Mouse (Mus musculus) limb, embryonic 11.5 days (tissue): ENCODE data around the gene Olfr482. TPM values are rescaled to one million over a fixed set of nuclear protein-coding genes. Genes with fewer than 3 reads are reported as not detected.

ENCODE experiments used
- ATAC-seq: fragments of 200-750 bp; cut with Nextera tagmentation; 2 replicates; pipeline ENCODE4 v1.8.0; 2017; ENCODE audit warnings: low read depth; ENCODE audit not compliant: insufficient number of reproducible peaks, low FRiP score, low TSS enrichment
- DNase-seq: peaks from one replicate; pipeline ENCODE4 v3.0.0-alpha.2; 2015; ENCODE audit warnings: low spot score
- H3K27ac ChIP-seq: fragments of 300-500 bp; sonication (generic); replicated peaks from 2 replicates; pipeline ENCODE4 v1.5.1; 2014; ENCODE audit warnings: low read depth, mild to moderate bottlenecking, low read length
- H3K27me3 ChIP-seq: fragments of 300-500 bp; sonication (generic); 2 replicates; pipeline ENCODE4 v1.6.1; 2014; ENCODE audit warnings: mild to moderate bottlenecking, low read length, mixed read lengths; ENCODE audit not compliant: control insufficient read depth, insufficient read depth
- H3K36me3 ChIP-seq: fragments of 300-500 bp; sonication (generic); 2 replicates; pipeline ENCODE4 v1.6.1; 2014; ENCODE audit warnings: mild to moderate bottlenecking, low read length, moderate library complexity, mixed read lengths; ENCODE audit not compliant: control insufficient read depth, insufficient read depth
- H3K4me1 ChIP-seq: fragments of 300-500 bp; sonication (generic); 2 replicates; pipeline ENCODE4 v1.6.1; 2014; ENCODE audit warnings: low read length, mixed read lengths; ENCODE audit not compliant: control insufficient read depth, insufficient read depth
- H3K4me2 ChIP-seq: fragments of 300-500 bp; sonication (generic); 2 replicates; pipeline ENCODE4 v1.6.1; 2014; ENCODE audit warnings: low read depth, mild to moderate bottlenecking, moderate library complexity; ENCODE audit not compliant: severe bottlenecking
- H3K4me3 ChIP-seq: fragments of 300-500 bp; sonication (generic); 2 replicates; pipeline ENCODE4 v1.5.1; 2014; ENCODE audit warnings: low read depth, low read length
- H3K9ac ChIP-seq: fragments of 300-500 bp; sonication (generic); 2 replicates; pipeline ENCODE4 v1.6.1; 2014; ENCODE audit warnings: mild to moderate bottlenecking, low read length
- H3K9me3 ChIP-seq: fragments of 300-500 bp; sonication (generic); 2 replicates; pipeline ENCODE4 v1.6.1; 2016; ENCODE audit warnings: low read length; ENCODE audit not compliant: control insufficient read depth
- WGBS: fragments of 180-500 bp; shearing (Covaris S2); extraction: QIAGEN DNeasy Blood & Tissue Kit; methylation state at CpG from one replicate; pipeline ENCODE4 v1.1.7; 2014; 5-methylcytosine and 5-hydroxymethylcytosine counted together
- polyA plus RNA-seq: library from polyadenylated mRNA; unstranded; fragments of >200 nt; fragmentation: Nextera tagmentation; extraction: Ambion mirVana; gene quantifications from 2 replicates; pipeline ENCODE4 v1.2.1, GENCODE M21; 2014

Olfr482 gene
- 0.07 TPM in 1 of 2 replicates, not detected in the other for polyA plus RNA-seq

DNA sequence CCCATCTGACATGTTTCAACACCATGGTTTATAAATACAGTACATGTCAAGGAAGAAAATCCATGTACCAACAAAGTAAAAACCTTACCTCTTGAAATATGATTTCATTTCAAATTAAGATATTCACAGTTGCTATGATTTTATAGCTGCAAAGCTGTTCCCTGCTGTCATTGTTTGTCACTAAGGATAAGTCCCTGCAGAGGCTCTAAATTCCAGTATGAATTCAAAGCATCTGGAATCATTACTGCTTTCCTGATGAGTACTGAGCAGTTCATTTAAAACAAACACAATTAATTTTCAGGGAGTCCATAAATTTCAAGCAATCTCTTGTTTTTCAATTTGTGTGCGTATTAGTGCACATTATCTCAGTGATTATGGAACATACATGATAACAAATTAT is at the start of gene Olfr482:
Olfr482 (minus strand) TSS at position 101 of the 400 bp plus-strand sequence.
- Histone ChIP-seq H3K36me3 (no peaks in the 10 kb centered on the region), H3K4me3 (no peak within 1 kb of the TSS), H3K9me3 (no peaks in the 10 kb centered on the region), H3K27me3 (no peaks in the 10 kb centered on the region), H3K27ac (no peak within 1 kb of the TSS), H3K4me1 (no peaks in the 10 kb centered on the region), H3K9ac (no peak within 1 kb of the TSS), H3K4me2 (no peak within 1 kb of the TSS)
- 89% methylated on average over 1 of the region's 1 CpGs for WGBS
- ATAC-seq, result no peak
- DNase-seq, result no peak

DNA sequence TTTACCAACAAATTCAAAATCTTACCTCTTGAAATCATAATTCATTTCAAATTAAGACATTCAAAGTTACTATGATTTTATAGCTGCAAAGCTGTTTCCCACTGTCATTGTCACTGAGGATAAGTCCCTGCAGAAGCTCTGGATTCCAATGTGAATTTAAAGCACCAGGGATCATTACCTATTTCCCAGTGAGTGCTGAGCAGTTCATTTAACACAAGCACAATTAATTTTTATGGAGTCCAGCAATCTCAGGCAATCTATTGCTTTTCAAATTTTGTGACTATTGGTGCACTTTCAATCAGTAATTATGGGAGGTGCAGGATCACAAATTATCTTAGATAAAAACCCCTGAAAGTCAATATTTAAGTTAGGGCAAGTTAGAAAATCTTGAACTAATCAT is 30.0 kb upstream of the Olfr482 start, which contains the start of gene Olfr484:
Olfr484 (minus strand) TSS at position 101 of the 400 bp plus-strand sequence.
- Histone ChIP-seq H3K4me3 (no peak within 1 kb of the TSS), H3K36me3 (no peaks in the 10 kb centered on the region), H3K27ac (no peak within 1 kb of the TSS), H3K9ac (no peak within 1 kb of the TSS), H3K27me3 (no peaks in the 10 kb centered on the region), H3K4me1 (no peaks in the 10 kb centered on the region), H3K4me2 (no peak within 1 kb of the TSS), H3K9me3 (no peaks in the 10 kb centered on the region)
- no peak for DNase-seq
- ATAC-seq, result no peak

GRCm38 (mm10) chr7:108121416-108121815 is 24.0 kb upstream of the Olfr482 start:
- ATAC-seq, result no peak
- WGBS, result 72% methylated on average over 1 of the region's 1 CpGs
- no peak overlapping the region for H3K27ac ChIP-seq
- H3K36me3 ChIP-seq, result no peaks in the 10 kb centered on the region
- no peak for DNase-seq
- H3K4me2 ChIP-seq, result no peak overlapping the region
- no peaks in the 10 kb centered on the region for H3K4me1 ChIP-seq
- H3K9ac ChIP-seq, result no peak overlapping the region
- H3K4me3 ChIP-seq, result no peak overlapping the region
- H3K27me3 ChIP-seq, result no peaks in the 10 kb centered on the region
- no peaks in the 10 kb centered on the region for H3K9me3 ChIP-seq

DNA sequence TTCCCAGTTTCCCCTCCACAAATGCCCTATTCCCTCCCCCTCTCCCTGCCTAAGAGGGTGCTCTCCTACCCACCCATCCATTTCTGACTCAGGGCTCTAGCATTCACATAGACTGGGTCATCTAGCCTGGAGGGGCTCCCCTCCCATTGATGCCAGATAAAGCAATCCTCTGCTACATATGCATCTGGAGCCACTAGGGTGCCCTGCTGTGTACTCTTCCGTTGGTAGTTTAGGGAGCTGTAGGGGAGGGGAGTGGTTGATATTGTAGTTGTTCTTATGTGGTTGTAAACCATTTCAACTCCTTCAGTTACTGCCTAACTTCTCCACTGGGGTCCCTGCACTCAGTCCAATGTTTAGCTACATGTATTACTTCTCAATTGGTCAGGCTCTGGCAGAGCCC is 23.3 kb upstream of the Olfr482 start:
- H3K9ac ChIP-seq, result no peak overlapping the region
- no peaks in the 10 kb centered on the region for H3K4me1 ChIP-seq
- no peaks in the 10 kb centered on the region for H3K27me3 ChIP-seq
- ATAC-seq (no peak), DNase-seq (no peak)
- H3K4me3 ChIP-seq, result no peak overlapping the region
- WGBS, result 0% methylated on average over 1 of the region's 1 CpGs
- no peaks in the 10 kb centered on the region for H3K36me3 ChIP-seq
- H3K27ac ChIP-seq, result no peak overlapping the region
- no peaks in the 10 kb centered on the region for H3K9me3 ChIP-seq
- H3K4me2 ChIP-seq, result no peak overlapping the region

DNA sequence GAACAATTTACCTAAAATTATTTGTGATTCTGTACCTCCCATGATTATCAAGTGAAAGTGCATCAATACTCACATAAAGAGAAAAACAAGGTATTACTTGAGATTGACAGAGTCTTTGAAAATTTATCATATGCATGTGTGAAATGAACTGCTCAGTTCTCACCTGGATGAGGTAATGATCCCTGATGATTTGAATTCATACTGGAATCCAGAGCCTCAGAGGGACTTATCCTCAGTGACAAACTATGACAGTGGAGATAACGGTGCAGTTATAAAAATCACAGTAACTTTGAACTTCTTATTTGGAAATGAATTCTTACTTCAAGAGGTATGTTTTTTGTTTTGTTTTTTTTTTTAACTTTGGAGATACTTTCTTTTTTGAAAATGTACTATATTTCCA is 3.2 kb upstream of the Olfr482 start, which contains the start of gene Olfr483:
Olfr483 (plus strand) TSS at position 301 of the 400 bp plus-strand sequence.
- Histone ChIP-seq H3K27me3 (no peaks in the 10 kb centered on the region), H3K27ac (no peak within 1 kb of the TSS), H3K36me3 (no peaks in the 10 kb centered on the region), H3K9me3 (no peaks in the 10 kb centered on the region), H3K4me3 (no peak within 1 kb of the TSS), H3K9ac (no peak within 1 kb of the TSS), H3K4me2 (no peak within 1 kb of the TSS), H3K4me1 (no peaks in the 10 kb centered on the region)
- ATAC-seq (no peak), DNase-seq (no peak)
- WGBS, result 92% methylated on average over 1 of the region's 1 CpGs

DNA sequence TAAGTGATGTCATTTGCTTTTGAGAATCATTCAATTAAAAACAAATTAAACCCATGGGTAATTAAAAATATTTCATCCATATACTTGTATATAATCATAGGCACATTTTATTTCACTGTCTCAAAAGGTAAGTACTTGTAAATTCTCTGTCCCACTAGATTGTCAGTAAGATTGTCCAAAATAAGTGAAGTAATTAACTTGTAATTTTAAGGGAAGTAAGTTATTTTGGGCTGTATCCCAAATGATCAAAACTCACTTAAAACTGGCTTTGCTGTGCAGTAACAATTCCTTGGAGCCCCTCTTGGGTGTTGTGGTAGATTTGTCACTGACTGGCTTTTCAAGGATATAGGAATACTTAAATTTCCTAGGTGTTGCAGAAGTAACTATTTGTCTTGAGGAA is 17.8 kb downstream of the Olfr482 start, which contains the start of gene Olfr481:
Olfr481 (plus strand) TSS at position 301 of the 400 bp plus-strand sequence.
- H3K9ac ChIP-seq, result no peak within 1 kb of the TSS
- no peak within 1 kb of the TSS for H3K4me3 ChIP-seq
- no peak for DNase-seq
- H3K9me3 ChIP-seq, result no peaks in the 10 kb centered on the region
- H3K4me2 ChIP-seq, result no peak within 1 kb of the TSS
- no peaks in the 10 kb centered on the region for H3K27me3 ChIP-seq
- no peaks in the 10 kb centered on the region for H3K4me1 ChIP-seq
- no peak within 1 kb of the TSS for H3K27ac ChIP-seq
- ATAC-seq, result no peak
- no peaks in the 10 kb centered on the region for H3K36me3 ChIP-seq

- no peaks in the 10 kb centered on the region for H3K36me3 ChIP-seq
- H3K4me1 ChIP-seq, result no peaks in the 10 kb centered on the region
- ATAC-seq (no peak), DNase-seq (no peak)
- H3K27me3 ChIP-seq, result no peaks in the 10 kb centered on the region
- no peak within 1 kb of the TSS for H3K4me2 ChIP-seq
- no peak within 1 kb of the TSS for H3K4me3 ChIP-seq
- no peaks in the 10 kb centered on the region for H3K9me3 ChIP-seq
- no peak within 1 kb of the TSS for H3K9ac ChIP-seq
- 90% methylated on average over 1 of the region's 1 CpGs for WGBS
- H3K27ac ChIP-seq, result no peak within 1 kb of the TSS
Measured at GRCm38 (mm10) chr7:108067246-108067645, 30.1 kb downstream of the Olfr482 start, which contains the start of gene Olfr480. TSS of gene Olfr480 (minus strand) at chr7:108067346.

DNA sequence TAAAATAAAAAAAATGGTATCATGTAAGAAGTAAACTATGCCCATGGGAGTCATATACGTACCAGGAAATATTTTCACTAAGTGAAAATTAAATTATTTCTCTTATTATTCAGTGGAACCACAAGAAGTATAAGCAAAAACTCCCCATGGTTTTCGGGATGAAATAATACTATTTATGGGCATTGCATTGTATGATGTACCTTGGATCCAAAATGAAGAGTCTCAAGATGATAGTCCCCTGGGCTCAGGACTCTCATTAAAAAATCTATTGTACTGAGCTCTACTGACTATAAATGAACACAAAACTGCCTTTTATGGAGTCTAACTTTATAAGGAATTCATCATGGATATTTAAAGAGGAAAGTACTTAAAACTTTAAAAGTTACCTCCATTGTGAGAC is 47.0 kb downstream of the Olfr482 start, which contains the start of gene Olfr479:
Olfr479 (plus strand) TSS at position 301 of the 400 bp plus-strand sequence.
- Histone ChIP-seq H3K36me3 (no peaks in the 10 kb centered on the region), H3K4me1 (no peaks in the 10 kb centered on the region), H3K9me3 (no peaks in the 10 kb centered on the region), H3K27me3 (no peaks in the 10 kb centered on the region), H3K4me2 (no peak within 1 kb of the TSS), H3K4me3 (no peak within 1 kb of the TSS), H3K9ac (no peak within 1 kb of the TSS), H3K27ac (no peak within 1 kb of the TSS)
- ATAC-seq (no peak), DNase-seq (no peak)
- 91% methylated on average over 2 of the region's 2 CpGs for WGBS
